Mouse (Mus musculus) brown adipose tissue, adult 24 weeks (tissue): ENCODE results near the gene Arfgef3. TPM values are rescaled to one million over a fixed set of nuclear protein-coding genes. Genes with fewer than 3 reads are reported as not detected.

ENCODE experiments used
- H3K27ac ChIP-seq: fragments of 200-500 bp; replicated peaks from 2 replicates; pipeline ENCODE4 v1.5.1; 2012; ENCODE audit warnings: low read depth, mild to moderate bottlenecking, low read length
- H3K4me1 ChIP-seq: fragments of 200-500 bp; 2 replicates; pipeline ENCODE4 v1.6.1; 2012; ENCODE audit warnings: low read length, mixed read lengths; ENCODE audit not compliant: control insufficient read depth, insufficient read depth, insufficient read length
- H3K4me3 ChIP-seq: fragments of 200-500 bp; 2 replicates; pipeline ENCODE4 v1.5.1; 2012; ENCODE audit warnings: low read depth, mild to moderate bottlenecking, low read length, moderate library complexity; ENCODE audit not compliant: insufficient read depth
- polyA plus RNA-seq: library from polyadenylated mRNA; stranded (reverse); fragments of >200 nt; gene quantifications from 2 replicates; pipeline ENCODE4 v1.2.4, GENCODE M21; 2012; ENCODE audit not compliant: missing spikeins, insufficient read depth, insufficient read length

The Arfgef3 gene
- not detected in 2 replicates for polyA plus RNA-seq

- H3K4me1 ChIP-seq = no peaks in the 10 kb centered on the region
- no peak within 1 kb of the TSS for H3K27ac ChIP-seq
- H3K4me3 ChIP-seq = peak within 1 kb of the TSS; percentile 40
Measured at GRCm38 (mm10) chr10:18743286-18744142, at the start of gene Arfgef3. TSS of gene Arfgef3 (minus strand) at chr10:18743949.

GRCm38 (mm10) chr10:18790063-18790462, 46.3 kb upstream of the Arfgef3 start:
- Histone ChIP-seq H3K4me1 (no peaks in the 10 kb centered on the region), H3K27ac (no peak overlapping the region), H3K4me3 (no peak overlapping the region)

- Histone ChIP-seq H3K27ac (no peak overlapping the region), H3K4me3 (no peak overlapping the region), H3K4me1 (no peaks in the 10 kb centered on the region)
Measured at GRCm38 (mm10) chr10:18788601-18789000, 44.9 kb upstream of the Arfgef3 start.

GRCm38 (mm10) chr10:18786693-18787092, 42.9 kb upstream of the Arfgef3 start, which contains the start of gene Gm4922:
TSS of gene Gm4922 (minus strand) at chr10:18786793.
- no peak within 1 kb of the TSS for H3K27ac ChIP-seq
- H3K4me3 ChIP-seq = no peak within 1 kb of the TSS
- no peaks in the 10 kb centered on the region for H3K4me1 ChIP-seq

GRCm38 (mm10) chr10:18777546-18777945, 33.8 kb upstream of the Arfgef3 start:
- H3K4me3 ChIP-seq = no peak overlapping the region
- H3K27ac ChIP-seq = no peak overlapping the region
- H3K4me1 ChIP-seq = no peaks in the 10 kb centered on the region

GRCm38 (mm10) chr10:18772537-18773179, 28.9 kb upstream of the Arfgef3 start:
- Histone ChIP-seq H3K27ac (no peak overlapping the region), H3K4me1 (no peaks in the 10 kb centered on the region), H3K4me3 (no peak overlapping the region)

- H3K27ac ChIP-seq = no peak overlapping the region
- H3K4me1 ChIP-seq = no peaks in the 10 kb centered on the region
- no peak overlapping the region for H3K4me3 ChIP-seq
Measured at GRCm38 (mm10) chr10:18769909-18770308, 26.2 kb upstream of the Arfgef3 start.

GRCm38 (mm10) chr10:18760241-18760640, 16.5 kb upstream of the Arfgef3 start:
- H3K27ac ChIP-seq = no peak overlapping the region
- H3K4me3 ChIP-seq = no peak overlapping the region
- no peaks in the 10 kb centered on the region for H3K4me1 ChIP-seq

GRCm38 (mm10) chr10:18750057-18750456, 6.3 kb upstream of the Arfgef3 start:
- Histone ChIP-seq H3K4me1 (no peaks in the 10 kb centered on the region), H3K4me3 (no peak overlapping the region), H3K27ac (no peak overlapping the region)

GRCm38 (mm10) chr10:18742086-18742485, 1.7 kb downstream of the Arfgef3 start:
- Histone ChIP-seq H3K27ac (no peak overlapping the region), H3K4me1 (no peaks in the 10 kb centered on the region), H3K4me3 (no peak overlapping the region)

GRCm38 (mm10) chr10:18741024-18741423, 2.7 kb downstream of the Arfgef3 start:
- Histone ChIP-seq H3K4me1 (no peaks in the 10 kb centered on the region), H3K27ac (no peak overlapping the region), H3K4me3 (no peak overlapping the region)

GRCm38 (mm10) chr10:18728548-18728947, 15.2 kb downstream of the Arfgef3 start:
- H3K4me1 ChIP-seq = no peaks in the 10 kb centered on the region
- H3K4me3 ChIP-seq = no peak overlapping the region
- no peak overlapping the region for H3K27ac ChIP-seq

GRCm38 (mm10) chr10:18711436-18711835, 32.3 kb downstream of the Arfgef3 start:
- no peaks in the 10 kb centered on the region for H3K4me1 ChIP-seq
- no peak overlapping the region for H3K4me3 ChIP-seq
- H3K27ac ChIP-seq = no peak overlapping the region

GRCm38 (mm10) chr10:18710949-18711348, 32.8 kb downstream of the Arfgef3 start:
- Histone ChIP-seq H3K4me3 (no peak overlapping the region), H3K27ac (no peak overlapping the region), H3K4me1 (no peaks in the 10 kb centered on the region)

- no peak overlapping the region for H3K4me3 ChIP-seq
- no peak overlapping the region for H3K27ac ChIP-seq
- no peaks in the 10 kb centered on the region for H3K4me1 ChIP-seq
Measured at GRCm38 (mm10) chr10:18709836-18710235, 33.9 kb downstream of the Arfgef3 start.

- no peaks in the 10 kb centered on the region for H3K4me1 ChIP-seq
- H3K4me3 ChIP-seq = no peak overlapping the region
- H3K27ac ChIP-seq = no peak overlapping the region
Measured at GRCm38 (mm10) chr10:18708641-18709040, 35.1 kb downstream of the Arfgef3 start.
